Mouse (Mus musculus) intestine, embryonic 16.5 days (tissue): ENCODE measurements around the gene Med29. TPM values are rescaled to one million over a fixed set of nuclear protein-coding genes. Genes with fewer than 3 reads are reported as not detected.

ENCODE experiments used
- ATAC-seq: fragments of 200-750 bp; cut with Nextera tagmentation; 2 replicates; pipeline ENCODE4 v1.8.0; 2017; ENCODE audit warnings: moderate TSS enrichment, moderate library complexity
- H3K27ac ChIP-seq: fragments of 300-500 bp; sonication (generic); 2 replicates; pipeline ENCODE4 v1.5.1; 2014; ENCODE audit warnings: mild to moderate bottlenecking, low read length
- H3K27me3 ChIP-seq: fragments of 300-500 bp; sonication (generic); replicated peaks from 2 replicates; pipeline ENCODE4 v1.6.1; 2014; ENCODE audit warnings: low read length, control low read depth, mixed read lengths; ENCODE audit not compliant: control insufficient read depth, insufficient read depth
- H3K36me3 ChIP-seq: fragments of 300-500 bp; sonication (generic); 2 replicates; pipeline ENCODE4 v1.6.1; 2014; ENCODE audit warnings: low read length, control low read depth; ENCODE audit not compliant: control insufficient read depth, insufficient read depth
- H3K4me1 ChIP-seq: fragments of 300-500 bp; sonication (generic); 2 replicates; pipeline ENCODE4 v1.6.1; 2014; ENCODE audit warnings: low read length, control low read depth, mixed read lengths; ENCODE audit not compliant: control insufficient read depth, insufficient read depth
- H3K4me2 ChIP-seq: fragments of 300-500 bp; sonication (generic); 2 replicates; pipeline ENCODE4 v1.6.1; 2014; ENCODE audit warnings: low read depth, low read length, control low read depth
- H3K4me3 ChIP-seq: fragments of 300-500 bp; sonication (generic); 2 replicates; pipeline ENCODE4 v1.5.1; 2014; ENCODE audit warnings: mild to moderate bottlenecking, low read length
- H3K9ac ChIP-seq: fragments of 300-500 bp; sonication (generic); 2 replicates; pipeline ENCODE4 v1.6.1; 2014; ENCODE audit warnings: low read depth, low read length
- H3K9me3 ChIP-seq: fragments of 300-500 bp; sonication (generic); 2 replicates; pipeline ENCODE4 v1.6.1; 2016; ENCODE audit warnings: low read length, control low read depth; ENCODE audit not compliant: control insufficient read depth
- WGBS: fragments of 180-500 bp; shearing (Covaris S2); extraction: QIAGEN DNeasy Blood & Tissue Kit; methylation state at CpG from one replicate; pipeline ENCODE4 v1.1.7; 2014; 5-methylcytosine and 5-hydroxymethylcytosine counted together
- polyA plus RNA-seq: library from polyadenylated mRNA; unstranded; fragments of >200 nt; fragmentation: Nextera tagmentation; extraction: Ambion mirVana; gene quantifications from 2 replicates; pipeline ENCODE4 v1.2.1, GENCODE M21; 2015

Med29 gene
- 52.6 and 53.9 TPM in 2 replicates for polyA plus RNA-seq

GRCm38 (mm10) chr7:28392429-28393271 lies at the start of gene Med29, which contains the start of gene Paf1:
Gene Med29, minus strand, starts transcription at chr7:28392708.
Gene Paf1, plus strand, starts transcription at chr7:28392951.
- Histone ChIP-seq H3K9me3 (no peaks in the 10 kb centered on the region), H3K4me3 (peak within 1 kb of the TSS; percentile 71), H3K27me3 (no peaks in the 10 kb centered on the region), H3K9ac (peak within 1 kb of the TSS; percentile 86), H3K4me1 (peaks cover 12% of the 10 kb centered on the region), H3K36me3 (peaks cover 17% of the 10 kb centered on the region), H3K4me2 (peak within 1 kb of the TSS; percentile 92), H3K27ac (peak within 1 kb of the TSS; percentile 53)
- WGBS = 0% methylated on average over 58 of the region's 58 CpGs
- ATAC-seq = peak; percentile 98

- WGBS = 87% methylated on average over 13 of the region's 14 CpGs
- no peak overlapping the region for H3K4me3 ChIP-seq
- H3K9me3 ChIP-seq = no peaks in the 10 kb centered on the region
- H3K9ac ChIP-seq = no peak overlapping the region
- no peak for ATAC-seq
- no peaks in the 10 kb centered on the region for H3K4me1 ChIP-seq
- H3K27ac ChIP-seq = no peak overlapping the region
- H3K36me3 ChIP-seq = no peaks in the 10 kb centered on the region
- H3K27me3 ChIP-seq = no peaks in the 10 kb centered on the region
- no peak overlapping the region for H3K4me2 ChIP-seq
These were observed 49.4 kb upstream of the Med29 start for GRCm38 (mm10) chr7:28441776-28442485.

GRCm38 (mm10) chr7:28440739-28441138 lies 48.2 kb upstream of the Med29 start:
- Histone ChIP-seq H3K9ac (no peak overlapping the region), H3K27me3 (no peaks in the 10 kb centered on the region), H3K4me2 (no peak overlapping the region), H3K27ac (no peak overlapping the region), H3K36me3 (no peaks in the 10 kb centered on the region), H3K4me1 (no peaks in the 10 kb centered on the region), H3K4me3 (no peak overlapping the region), H3K9me3 (no peaks in the 10 kb centered on the region)
- ATAC-seq = no peak
- WGBS = 48% methylated on average over 2 of the region's 2 CpGs

- no peak overlapping the region for H3K4me2 ChIP-seq
- H3K9me3 ChIP-seq = no peaks in the 10 kb centered on the region
- H3K27ac ChIP-seq = no peak overlapping the region
- no peaks in the 10 kb centered on the region for H3K36me3 ChIP-seq
- H3K27me3 ChIP-seq = no peaks in the 10 kb centered on the region
- H3K4me3 ChIP-seq = no peak overlapping the region
- ATAC-seq = no peak
- H3K4me1 ChIP-seq = peaks cover 13% of the 10 kb centered on the region
- WGBS = 83% methylated on average over 2 of the region's 2 CpGs
- H3K9ac ChIP-seq = no peak overlapping the region
These were observed 46.3 kb upstream of the Med29 start for GRCm38 (mm10) chr7:28438771-28439170.

GRCm38 (mm10) chr7:28437964-28438363 lies 45.5 kb upstream of the Med29 start:
- Histone ChIP-seq H3K36me3 (no peaks in the 10 kb centered on the region), H3K4me1 (peaks cover 17% of the 10 kb centered on the region), H3K9me3 (no peaks in the 10 kb centered on the region), H3K4me3 (no peak overlapping the region), H3K9ac (no peak overlapping the region), H3K27me3 (no peaks in the 10 kb centered on the region), H3K27ac (no peak overlapping the region), H3K4me2 (no peak overlapping the region)
- ATAC-seq = no peak

GRCm38 (mm10) chr7:28436932-28437570 lies 44.5 kb upstream of the Med29 start, which contains the start of gene Gmfg:
Gene Gmfg, plus strand, starts transcription at chr7:28437447.
- Histone ChIP-seq H3K4me1 (peaks cover 17% of the 10 kb centered on the region), H3K4me3 (peak within 1 kb of the TSS; percentile 88), H3K27me3 (no peaks in the 10 kb centered on the region), H3K9ac (peak within 1 kb of the TSS; percentile 73), H3K9me3 (no peaks in the 10 kb centered on the region), H3K4me2 (peak within 1 kb of the TSS; percentile 50), H3K27ac (peak within 1 kb of the TSS; percentile 36), H3K36me3 (peaks cover 2% of the 10 kb centered on the region; the same call in 1 of the 2 replicates)
- peak; percentile 67 for ATAC-seq
- 3% methylated on average over 16 of the region's 16 CpGs for WGBS

- H3K36me3 ChIP-seq = peaks cover 4% of the 10 kb centered on the region; the same call in 1 of the 2 replicates
- peak overlapping the region; percentile 50 for H3K4me2 ChIP-seq
- no peaks in the 10 kb centered on the region for H3K27me3 ChIP-seq
- H3K9me3 ChIP-seq = no peaks in the 10 kb centered on the region
- ATAC-seq = peak; percentile 99
- H3K9ac ChIP-seq = peak overlapping the region; percentile 95
- under 1% methylated on average over 54 of the region's 64 CpGs for WGBS
- H3K4me3 ChIP-seq = peak overlapping the region; percentile 88
- H3K27ac ChIP-seq = peak overlapping the region; percentile 57
- peaks cover 17% of the 10 kb centered on the region for H3K4me1 ChIP-seq
These were observed 43.9 kb upstream of the Med29 start for GRCm38 (mm10) chr7:28436271-28436904.

GRCm38 (mm10) chr7:28435660-28436259 lies 43.3 kb upstream of the Med29 start:
- no peaks in the 10 kb centered on the region for H3K9me3 ChIP-seq
- peak; percentile 24 for ATAC-seq

More at GRCm38 (mm10) chr7:28435660-28436259, 43.3 kb upstream of the Med29 start:
- peak overlapping the region; percentile 57 for H3K27ac ChIP-seq
- peak overlapping the region; percentile 95 for H3K9ac ChIP-seq
- H3K4me1 ChIP-seq = peaks cover 17% of the 10 kb centered on the region
- 0% methylated on average over 20 of the region's 70 CpGs for WGBS
- H3K27me3 ChIP-seq = no peaks in the 10 kb centered on the region
- peak overlapping the region; percentile 88 for H3K4me3 ChIP-seq
- H3K4me2 ChIP-seq = peak overlapping the region; percentile 84
- peaks cover 4% of the 10 kb centered on the region; the same call in 1 of the 2 replicates for H3K36me3 ChIP-seq
